Mouse (Mus musculus) bone marrow macrophage, adult 2 months (primary cell): ENCODE measurements around the gene Cdpf1. TPM values are rescaled to one million over a fixed set of nuclear protein-coding genes. Genes with fewer than 3 reads are reported as not detected.
"Not testable (repeated sequence)": the region's sequence is repeated elsewhere in the genome, so short reads cannot be mapped to it uniquely, and the experiment has no call there.

Experiments
- H3K27ac ChIP-seq: 2 replicates; pipeline ENCODE4 v1.5.1; 2012; ENCODE audit warnings: low read depth, low read length; ENCODE audit not compliant: insufficient read depth
- H3K4me1 ChIP-seq: 2 replicates; pipeline ENCODE4 v1.6.1; 2012; ENCODE audit warnings: low read length; ENCODE audit not compliant: control insufficient read depth, insufficient read depth
- H3K4me3 ChIP-seq: 2 replicates; pipeline ENCODE4 v1.5.1; 2012; ENCODE audit warnings: mild to moderate bottlenecking, low read length, moderate library complexity; ENCODE audit not compliant: insufficient read depth
- CTCF ChIP-seq: IDR thresholded peaks from 2 replicates; pipeline ENCODE4 v1.5.1; 2012; ENCODE audit warnings: low read depth, mild to moderate bottlenecking, low read length, moderate library complexity
- POLR2A ChIP-seq: IDR thresholded peaks from 2 replicates; pipeline ENCODE4 v1.6.1; 2012; ENCODE audit warnings: mild to moderate bottlenecking, low read depth, low read length, borderline replicate concordance
- polyA plus RNA-seq: library from polyadenylated mRNA; stranded (reverse); fragments of >200 nt; gene quantifications from 2 replicates; pipeline ENCODE4 v1.2.4, GENCODE M21; 2012; ENCODE audit not compliant: missing spikeins, insufficient read depth, insufficient read length

Cdpf1 gene
- polyA plus RNA-seq, 1 experiment = 17.9 TPM

DNA sequence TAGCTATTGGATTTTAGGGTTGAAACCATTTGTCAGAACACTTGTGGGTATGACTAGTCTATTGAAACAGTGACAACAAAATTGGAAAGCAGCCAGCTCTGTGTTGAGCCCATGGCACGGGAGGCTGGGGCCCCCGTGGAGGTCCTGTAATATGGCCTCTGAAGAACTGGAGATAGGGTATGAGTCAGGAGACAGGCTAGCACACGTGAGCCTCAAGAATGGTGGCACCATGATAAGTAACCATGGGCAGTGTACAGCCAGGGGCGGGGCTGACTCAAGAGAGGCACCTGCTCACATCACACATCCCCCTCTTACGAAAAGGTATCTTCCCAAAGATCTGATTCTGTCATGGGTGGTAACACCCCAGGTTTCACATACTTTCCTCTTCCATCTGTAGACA lies 24.8 kb downstream of the Cdpf1 start:
- Histone ChIP-seq H3K4me1 (no peaks in the 10 kb centered on the region), H3K27ac (no peak overlapping the region), H3K4me3 (no peak overlapping the region)
- TF ChIP-seq POLR2A = no peak
- TF ChIP-seq CTCF = no peak

GRCm38 (mm10) chr15:85784341-85784740 lies 27.2 kb downstream of the Cdpf1 start:
- Histone ChIP-seq H3K4me1 (no peaks in the 10 kb centered on the region), H3K4me3 (no peak overlapping the region), H3K27ac (no peak overlapping the region)
- TF ChIP-seq CTCF (no peak), POLR2A (no peak)

- H3K27ac ChIP-seq = no peak overlapping the region
- no peak overlapping the region for H3K4me3 ChIP-seq
- no peaks in the 10 kb centered on the region for H3K4me1 ChIP-seq
- TF ChIP-seq CTCF = no peak
- no peak for TF ChIP-seq POLR2A
Measured at GRCm38 (mm10) chr15:85783146-85783545, 28.4 kb downstream of the Cdpf1 start.

- not testable (repeated sequence) for H3K4me3 ChIP-seq, H3K4me1 ChIP-seq, H3K27ac ChIP-seq
Measured at GRCm38 (mm10) chr15:85778891-85779290, 32.6 kb downstream of the Cdpf1 start.

- no peak for TF ChIP-seq POLR2A
- TF ChIP-seq CTCF = no peak
- Histone ChIP-seq H3K4me3 (no peak overlapping the region), H3K27ac (no peak overlapping the region), H3K4me1 (no peaks in the 10 kb centered on the region)
Measured at GRCm38 (mm10) chr15:85776771-85777170, 34.7 kb downstream of the Cdpf1 start.

DNA sequence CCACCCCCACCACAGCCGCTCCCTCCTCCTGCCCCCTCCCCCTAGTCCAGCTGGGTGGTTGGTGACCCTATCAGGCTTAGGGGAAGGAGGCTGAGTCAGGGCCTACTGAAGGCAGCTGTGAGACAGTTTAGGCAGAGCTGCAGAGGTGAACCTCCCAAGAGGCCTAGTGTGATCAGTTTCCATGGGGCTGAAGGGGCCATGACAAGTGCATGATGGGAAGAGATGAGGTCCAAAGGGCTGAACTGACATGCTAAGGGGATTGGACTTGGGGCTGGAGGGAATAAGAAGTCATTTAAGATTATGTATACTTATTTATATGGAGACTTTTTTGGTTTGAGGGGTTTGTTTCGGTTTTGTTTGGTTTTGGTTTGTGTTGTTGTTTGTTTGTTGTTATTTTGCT lies 35.3 kb downstream of the Cdpf1 start:
- no peak for TF ChIP-seq POLR2A
- Histone ChIP-seq H3K27ac (no peak overlapping the region), H3K4me3 (no peak overlapping the region), H3K4me1 (no peaks in the 10 kb centered on the region)

- TF ChIP-seq CTCF = no peak
- no peak for TF ChIP-seq POLR2A
- Histone ChIP-seq H3K4me3 (no peak overlapping the region), H3K4me1 (no peaks in the 10 kb centered on the region), H3K27ac (no peak overlapping the region)
Measured at GRCm38 (mm10) chr15:85775001-85775400, 36.5 kb downstream of the Cdpf1 start.

GRCm38 (mm10) chr15:85774419-85774818 lies 37.1 kb downstream of the Cdpf1 start:
- TF ChIP-seq POLR2A = no peak
- no peak for TF ChIP-seq CTCF
- no peaks in the 10 kb centered on the region for H3K4me1 ChIP-seq
- no peak overlapping the region for H3K4me3 ChIP-seq
- H3K27ac ChIP-seq = no peak overlapping the region

- Histone ChIP-seq H3K4me3 (no peak overlapping the region), H3K4me1 (no peaks in the 10 kb centered on the region), H3K27ac (no peak overlapping the region)
- no peak for TF ChIP-seq POLR2A
- no peak for TF ChIP-seq CTCF
Measured at GRCm38 (mm10) chr15:85772146-85772740, 39.3 kb downstream of the Cdpf1 start.

GRCm38 (mm10) chr15:85771306-85772121 lies 40.0 kb downstream of the Cdpf1 start:
- TF ChIP-seq CTCF (no peak), POLR2A (no peak)
- H3K27ac ChIP-seq = no peak overlapping the region
- H3K4me3 ChIP-seq = no peak overlapping the region
- H3K4me1 ChIP-seq = no peaks in the 10 kb centered on the region
